Mouse (Mus musculus) thymus, postnatal 10 days (tissue): ENCODE results near the gene Tsga10ip.

ENCODE experiments used
- DNase-seq, 2 experiments: peaks; one replicate each; pipeline ENCODE4 v3.0.0; 2021; ENCODE audit warnings: low spot score in 2 of 2

Tsga10ip gene

DNA sequence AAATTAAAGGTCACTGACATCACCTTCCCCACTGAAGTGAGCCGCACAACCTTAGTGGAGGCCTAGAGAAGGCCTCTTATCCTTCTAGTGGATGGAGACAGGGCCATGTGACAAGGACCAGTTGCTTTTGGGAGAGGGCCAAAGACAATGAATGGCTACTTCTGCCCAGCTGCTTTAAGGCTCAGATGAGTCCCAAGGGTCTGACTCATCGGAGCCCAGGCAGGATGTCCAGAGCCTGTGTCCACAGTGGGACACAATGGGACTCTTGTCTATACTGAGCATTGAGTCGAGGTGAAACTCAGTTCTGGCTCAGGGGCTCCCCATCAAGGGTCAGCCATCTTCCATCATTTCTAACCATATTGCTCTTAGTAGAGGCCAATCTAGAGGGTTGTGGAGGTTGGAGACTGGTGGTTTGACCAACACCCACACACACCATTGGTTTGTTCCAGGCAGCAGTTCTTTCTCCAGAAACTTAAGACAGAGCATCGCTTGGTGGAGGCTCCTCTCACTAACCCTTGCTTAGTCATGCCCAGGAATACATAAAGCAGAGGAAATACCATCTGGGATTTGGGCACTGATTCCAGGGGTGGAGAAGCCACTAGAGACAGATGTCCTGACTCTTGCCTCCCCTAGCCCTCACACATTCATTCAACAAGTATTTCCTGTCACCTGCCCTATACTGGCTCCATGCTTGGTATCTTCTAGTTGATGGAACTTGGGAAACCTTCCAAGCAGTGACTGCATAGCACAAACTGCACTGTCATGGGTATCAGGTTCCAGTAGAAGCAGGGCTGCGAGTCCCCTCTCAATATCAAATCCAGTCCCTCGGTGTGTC, 56.8 kb downstream of the Tsga10ip start:
- DNase-seq, result no peak

GRCm38 (mm10) chr19:5341360-5341759, 61.0 kb downstream of the Tsga10ip start:
- no peak for DNase-seq
